Mouse (Mus musculus): ENCODE results near the gene Gm3005. TPM values are rescaled to one million over a fixed set of nuclear protein-coding genes. Genes with fewer than 3 reads are reported as not detected.
"Not testable (repeated sequence)": the region's sequence is repeated elsewhere in the genome, so short reads cannot be mapped to it uniquely, and the experiment has no call there.

Gene Gm3005
- 1.3 and 2.0 TPM in 2 replicates for polyA plus RNA-seq (2014; fragmentation: Nextera tagmentation; extraction: Ambion mirVana)

DNA sequence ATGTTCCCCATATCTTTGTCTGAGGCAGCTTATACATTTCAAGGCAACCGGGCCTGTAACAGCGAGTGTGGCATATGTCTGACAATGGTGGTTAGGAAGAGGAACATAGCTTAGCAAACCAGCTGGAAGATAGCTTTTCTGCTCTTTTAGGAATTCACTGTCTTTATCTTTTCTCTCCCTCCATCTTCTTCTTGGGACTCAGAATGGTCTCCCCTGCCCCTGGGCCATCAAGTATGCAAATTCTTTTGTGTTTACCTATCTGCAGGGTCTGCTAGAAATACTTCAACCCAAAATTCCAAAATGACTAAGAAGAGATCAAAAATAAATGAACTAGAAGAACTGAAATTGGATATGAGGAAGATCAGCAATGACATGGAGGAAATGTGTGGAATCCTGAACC is at the start of gene Gm3005:
Gm3005 (plus strand) TSS at position 301 of the 400 bp plus-strand sequence.
- H3K4me1 ChIP-seq (ENCODE audit: control insufficient read depth, insufficient read depth, low read length); H3K4me2 ChIP-seq; ATAC-seq (ENCODE audit: low FRiP score); H3K4me3 ChIP-seq (ENCODE audit: low read depth, low read length); H3K9ac ChIP-seq (ENCODE audit: low read length); H3K9me3 ChIP-seq (ENCODE audit: control insufficient read depth, low read length); H3K27ac ChIP-seq (ENCODE audit: low read depth, low read length); H3K27me3 ChIP-seq (ENCODE audit: control insufficient read depth, insufficient read depth, low read length); H3K36me3 ChIP-seq (ENCODE audit: control insufficient read depth, insufficient read depth, low read length); DNase-seq (ENCODE audit: low spot score, missing footprints): not testable (repeated sequence)
- WGBS = no CpG with 5 or more reads among the region's 2 CpGs

GRCm38 (mm10) chr14:3394793-3395192 is 33.1 kb upstream of the Gm3005 start, which contains the start of gene Gm10413:
Gene Gm10413, plus strand, starts transcription at chr14:3395093.
- not testable (repeated sequence) for H3K27me3 ChIP-seq (ENCODE audit: control insufficient read depth, insufficient read depth, low read length); ATAC-seq (ENCODE audit: low FRiP score); H3K4me2 ChIP-seq; H3K36me3 ChIP-seq (ENCODE audit: control insufficient read depth, insufficient read depth, low read length); DNase-seq (ENCODE audit: low spot score, missing footprints); H3K4me3 ChIP-seq (ENCODE audit: low read depth, low read length); H3K9me3 ChIP-seq (ENCODE audit: control insufficient read depth, low read length); H3K4me1 ChIP-seq (ENCODE audit: control insufficient read depth, insufficient read depth, low read length); H3K27ac ChIP-seq (ENCODE audit: low read depth, low read length); H3K9ac ChIP-seq (ENCODE audit: low read length)
- WGBS = no CpG with 5 or more reads among the region's 2 CpGs

GRCm38 (mm10) chr14:3412314-3412713 is 15.6 kb upstream of the Gm3005 start, which contains the start of gene Gm10409:
Gene Gm10409, plus strand, starts transcription at chr14:3412614.
- not testable (repeated sequence) for H3K9ac ChIP-seq (ENCODE audit: low read length); DNase-seq (ENCODE audit: low spot score, missing footprints); H3K27ac ChIP-seq (ENCODE audit: low read depth, low read length); H3K27me3 ChIP-seq (ENCODE audit: control insufficient read depth, insufficient read depth, low read length); H3K4me3 ChIP-seq (ENCODE audit: low read depth, low read length); ATAC-seq (ENCODE audit: low FRiP score); H3K4me1 ChIP-seq (ENCODE audit: control insufficient read depth, insufficient read depth, low read length); H3K4me2 ChIP-seq; H3K9me3 ChIP-seq (ENCODE audit: control insufficient read depth, low read length); H3K36me3 ChIP-seq (ENCODE audit: control insufficient read depth, insufficient read depth, low read length)
- no CpG with 5 or more reads among the region's 32 CpGs for WGBS

GRCm38 (mm10) chr14:3449079-3449478 is 21.2 kb downstream of the Gm3005 start, which contains the start of gene Gm10408:
Gene Gm10408, plus strand, starts transcription at chr14:3449379.
- H3K4me3 ChIP-seq (ENCODE audit: low read depth, low read length); H3K4me2 ChIP-seq; H3K4me1 ChIP-seq (ENCODE audit: control insufficient read depth, insufficient read depth, low read length); H3K27me3 ChIP-seq (ENCODE audit: control insufficient read depth, insufficient read depth, low read length); H3K9ac ChIP-seq (ENCODE audit: low read length); DNase-seq (ENCODE audit: low spot score, missing footprints); H3K27ac ChIP-seq (ENCODE audit: low read depth, low read length); ATAC-seq (ENCODE audit: low FRiP score); H3K9me3 ChIP-seq (ENCODE audit: control insufficient read depth, low read length); H3K36me3 ChIP-seq (ENCODE audit: control insufficient read depth, insufficient read depth, low read length): not testable (repeated sequence)
- no CpG with 5 or more reads among the region's 3 CpGs for WGBS

- not testable (repeated sequence) for H3K36me3 ChIP-seq (ENCODE audit: control insufficient read depth, insufficient read depth, low read length); H3K4me3 ChIP-seq (ENCODE audit: low read depth, low read length); H3K27me3 ChIP-seq (ENCODE audit: control insufficient read depth, insufficient read depth, low read length); H3K9me3 ChIP-seq (ENCODE audit: control insufficient read depth, low read length); H3K4me1 ChIP-seq (ENCODE audit: control insufficient read depth, insufficient read depth, low read length); H3K27ac ChIP-seq (ENCODE audit: low read depth, low read length); H3K9ac ChIP-seq (ENCODE audit: low read length); H3K4me2 ChIP-seq; DNase-seq (ENCODE audit: low spot score, missing footprints); ATAC-seq (ENCODE audit: low FRiP score)
- no CpG with 5 or more reads among the region's 2 CpGs for WGBS
These were observed 206.3 kb downstream of the Gm3005 start, which contains the start of gene Gm3012 for GRCm38 (mm10) chr14:3634212-3634611. Gene Gm3012, plus strand, starts transcription at chr14:3634512.

Other genes with a start within 250 kb of the Gm3005 start
- gene Gm5795, start 239.8 kb upstream of the Gm3005 start, polyA plus RNA-seq (2014; fragmentation: Nextera tagmentation; extraction: Ambion mirVana) = not detected in 2 replicates
- gene D830030K20Rik, start 219.6 kb upstream of the Gm3005 start, polyA plus RNA-seq (2014; fragmentation: Nextera tagmentation; extraction: Ambion mirVana) = 8.3 and 10.5 TPM in 2 replicates
- gene Gm2956, start 95.5 kb upstream of the Gm3005 start, polyA plus RNA-seq (2014; fragmentation: Nextera tagmentation; extraction: Ambion mirVana) = not detected in 2 replicates
- gene Gm10413, start 33.0 kb upstream of the Gm3005 start, polyA plus RNA-seq (2014; fragmentation: Nextera tagmentation; extraction: Ambion mirVana) = not detected in 2 replicates
- gene Gm10409, start 15.5 kb upstream of the Gm3005 start, polyA plus RNA-seq (2014; fragmentation: Nextera tagmentation; extraction: Ambion mirVana) = 1.8 and 1.9 TPM in 2 replicates
- gene Gm10408, start 21.3 kb downstream of the Gm3005 start, polyA plus RNA-seq (2014; fragmentation: Nextera tagmentation; extraction: Ambion mirVana) = not detected in 2 replicates
- gene Gm3012, start 206.4 kb downstream of the Gm3005 start, polyA plus RNA-seq (2014; fragmentation: Nextera tagmentation; extraction: Ambion mirVana) = not detected in 2 replicates
- gene Gm3020, start 223.9 kb downstream of the Gm3005 start, polyA plus RNA-seq (2014; fragmentation: Nextera tagmentation; extraction: Ambion mirVana) = 1.8 and 1.9 TPM in 2 replicates